Mouse (Mus musculus): Measurements from ENCODE around the gene Tenm2.

The Tenm2 gene

GRCm38 (mm10) chr11:36902302-36902701 lies 333.5 kb downstream of the Tenm2 start:
- no peak for DNase-seq (ENCODE audit: low spot score)

GRCm38 (mm10) chr11:36893061-36893460 lies 342.7 kb downstream of the Tenm2 start:
- no peak for DNase-seq (ENCODE audit: low spot score)

- DNase-seq (ENCODE audit: low spot score) = no peak
Observed at GRCm38 (mm10) chr11:36891106-36891505, 344.7 kb downstream of the Tenm2 start.

DNA sequence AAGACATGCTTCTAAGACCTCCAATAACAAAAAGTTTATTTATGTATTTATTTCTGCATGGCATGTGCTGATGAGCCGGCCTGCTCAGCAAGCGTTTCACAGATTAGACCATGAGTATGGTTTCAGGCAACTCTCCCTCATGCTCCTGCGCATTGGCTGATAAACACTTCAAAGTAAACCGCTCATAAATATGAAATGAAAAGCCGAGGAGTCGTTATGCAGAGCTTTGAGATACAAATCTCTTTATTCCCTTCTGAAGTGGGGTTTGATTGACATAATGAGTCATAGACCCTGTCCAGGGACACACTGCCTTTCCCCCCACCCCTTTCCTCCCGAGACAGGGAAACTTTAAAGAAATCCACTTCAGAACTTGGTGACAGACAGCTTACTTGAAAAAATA lies 348.3 kb downstream of the Tenm2 start:
- DNase-seq (ENCODE audit: low spot score) = no peak

GRCm38 (mm10) chr11:36886147-36886546 lies 349.6 kb downstream of the Tenm2 start:
- no peak for DNase-seq (ENCODE audit: low spot score)

DNA sequence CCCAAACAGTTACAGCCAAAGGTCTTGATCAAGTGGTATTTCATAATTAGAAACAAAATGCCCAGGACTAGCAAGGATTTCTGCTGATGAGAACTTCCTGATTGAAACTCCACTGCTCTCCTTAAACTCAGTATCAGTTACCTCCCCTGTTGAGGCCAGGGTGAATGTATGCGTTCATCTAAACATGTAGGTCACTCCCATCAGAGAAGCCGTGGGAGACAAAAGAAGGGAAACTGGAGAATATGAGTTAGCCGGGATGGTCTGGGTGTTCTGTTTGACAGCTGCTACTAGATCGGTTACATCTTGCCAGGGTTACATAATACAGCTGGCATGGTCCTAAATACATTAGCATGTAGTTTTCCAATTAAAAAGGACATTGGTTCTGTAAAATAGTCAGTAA lies 362.8 kb downstream of the Tenm2 start:
- DNase-seq (ENCODE audit: low spot score) = no peak

- no peak for DNase-seq (ENCODE audit: low spot score)
Observed at GRCm38 (mm10) chr11:36870548-36870947, 365.2 kb downstream of the Tenm2 start.

GRCm38 (mm10) chr11:36851690-36852089 lies 384.1 kb downstream of the Tenm2 start:
- no peak for DNase-seq (ENCODE audit: low spot score)

DNA sequence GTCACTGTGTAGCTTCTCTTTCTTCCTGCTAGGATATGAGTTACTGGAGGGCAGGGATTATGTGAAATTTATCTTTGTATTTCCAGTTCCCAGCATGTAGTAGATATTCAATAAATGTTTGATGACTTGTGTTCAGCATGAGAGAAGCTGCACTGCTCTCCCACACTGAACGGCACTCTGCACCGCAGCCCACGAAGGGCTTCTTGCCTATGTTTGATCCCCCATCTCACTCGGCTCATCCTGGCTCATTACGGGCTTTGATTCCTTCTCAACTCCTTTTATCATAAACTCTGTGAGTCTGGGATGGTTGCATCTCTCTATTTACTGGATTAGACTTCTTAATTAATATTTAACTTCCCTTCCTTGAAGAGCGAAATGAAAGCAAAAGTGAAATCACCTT lies 388.3 kb downstream of the Tenm2 start:
- no peak for DNase-seq (ENCODE audit: low spot score)

GRCm38 (mm10) chr11:36832855-36833254 lies 402.9 kb downstream of the Tenm2 start:
- DNase-seq (ENCODE audit: low spot score) = no peak

DNA sequence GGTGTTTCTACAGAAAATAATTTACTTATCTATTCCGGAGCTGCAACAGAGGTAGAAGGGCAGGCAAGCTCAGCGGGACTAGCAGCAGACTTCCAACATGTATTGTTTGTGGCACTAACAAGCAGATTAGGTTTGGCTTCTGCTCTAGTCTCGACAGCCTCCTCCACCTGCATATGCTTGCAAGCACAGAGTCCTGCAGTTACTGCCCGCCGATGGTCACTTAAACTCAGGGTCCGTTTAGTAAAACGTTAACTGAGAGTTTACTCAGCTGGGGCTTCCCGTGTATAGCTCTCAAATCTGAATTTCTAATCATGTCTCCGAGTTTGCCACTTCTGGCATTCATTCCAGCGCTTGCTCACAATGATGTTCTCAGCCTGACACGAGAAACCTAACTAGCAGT lies 404.3 kb downstream of the Tenm2 start:
- DNase-seq (ENCODE audit: low spot score) = no peak

GRCm38 (mm10) chr11:36824666-36825065 lies 411.1 kb downstream of the Tenm2 start:
- DNase-seq (ENCODE audit: low spot score) = no peak

- no peak for DNase-seq (ENCODE audit: low spot score)
Observed at GRCm38 (mm10) chr11:36804615-36805014, 431.1 kb downstream of the Tenm2 start.

DNA sequence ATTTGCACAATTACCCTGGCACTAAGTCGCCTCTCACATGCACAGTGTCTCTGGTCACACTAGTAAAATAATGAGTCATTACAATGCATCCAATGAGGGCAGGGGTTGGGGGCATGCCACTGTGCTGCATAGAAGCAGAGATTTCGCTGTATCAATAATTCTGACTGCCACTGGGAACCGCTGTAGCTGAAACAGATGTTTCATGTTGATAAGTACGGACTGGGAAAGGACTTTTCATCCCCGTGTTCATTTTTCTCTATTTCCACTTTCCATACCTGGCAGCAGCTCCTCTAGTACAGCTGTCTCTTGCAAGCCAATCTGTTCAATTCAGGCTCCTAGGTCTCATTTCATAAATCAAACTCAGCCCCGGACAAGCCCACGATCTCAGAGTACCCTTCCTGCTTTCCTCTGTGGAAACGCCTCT lies 433.5 kb downstream of the Tenm2 start:
- DNase-seq (ENCODE audit: low spot score) = no peak

- no peak for DNase-seq (ENCODE audit: low spot score)
Observed at GRCm38 (mm10) chr11:36801683-36802082, 434.1 kb downstream of the Tenm2 start.

DNA sequence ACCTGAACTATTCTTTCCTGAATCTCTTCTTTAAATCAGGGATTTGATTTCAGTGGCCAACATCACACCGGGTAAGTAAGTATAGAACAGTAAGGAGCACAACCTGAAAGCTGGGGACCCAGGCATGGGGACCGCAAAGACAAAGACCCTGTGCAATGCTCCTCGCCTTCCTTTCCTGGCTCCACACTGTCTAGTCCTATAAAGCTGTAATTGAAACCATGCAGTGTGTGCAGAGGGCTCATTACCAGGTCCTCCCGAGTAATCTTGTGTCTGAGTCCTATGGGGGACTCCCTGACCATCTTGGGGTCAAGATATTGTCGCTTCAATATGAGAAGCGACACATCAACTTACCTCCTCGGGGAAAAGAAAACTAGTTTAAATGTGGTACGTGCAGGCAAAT lies 436.4 kb downstream of the Tenm2 start:
- DNase-seq (ENCODE audit: low spot score) = no peak

- no peak for DNase-seq (ENCODE audit: low spot score)
Observed at GRCm38 (mm10) chr11:36758009-36758408, 477.8 kb downstream of the Tenm2 start.

DNA sequence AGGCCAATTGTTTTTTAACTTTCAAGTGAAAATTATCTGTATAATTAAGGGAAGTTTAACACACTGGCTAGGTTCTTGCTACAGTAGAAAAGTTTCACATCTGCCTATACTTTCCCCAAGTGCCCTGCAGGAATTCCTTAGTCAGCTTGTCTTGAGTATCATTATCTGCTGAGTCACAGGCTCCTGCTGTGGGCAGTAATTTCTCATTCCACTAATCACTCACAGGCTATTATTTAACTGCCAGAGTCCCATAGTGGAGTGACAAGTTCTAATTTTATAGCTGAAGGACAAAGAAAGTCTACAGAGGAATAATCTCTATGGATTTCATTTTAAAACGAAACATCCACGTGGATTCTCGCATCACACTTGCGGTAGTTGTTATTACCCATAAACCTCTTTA lies 489.5 kb downstream of the Tenm2 start:
- DNase-seq (ENCODE audit: low spot score) = no peak

DNA sequence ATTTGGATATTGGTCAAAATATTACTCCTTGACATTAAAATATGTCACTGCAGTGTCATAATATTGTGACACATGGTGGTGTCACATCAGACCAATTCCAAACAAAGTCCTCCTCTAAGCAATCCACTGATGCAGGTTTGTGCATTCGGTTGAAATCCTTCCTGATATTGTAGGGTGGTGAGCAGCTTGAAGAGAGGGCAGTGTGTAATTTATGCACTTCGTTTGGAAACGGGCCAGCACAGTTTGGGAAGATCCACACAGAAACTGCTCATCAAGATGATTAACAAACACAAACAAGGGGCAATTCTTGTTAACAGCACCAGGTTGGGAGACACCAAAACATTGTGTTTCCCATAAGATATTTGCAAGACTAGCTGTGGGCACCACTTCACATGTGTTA lies 508.0 kb downstream of the Tenm2 start:
- DNase-seq (ENCODE audit: low spot score) = no peak

DNA sequence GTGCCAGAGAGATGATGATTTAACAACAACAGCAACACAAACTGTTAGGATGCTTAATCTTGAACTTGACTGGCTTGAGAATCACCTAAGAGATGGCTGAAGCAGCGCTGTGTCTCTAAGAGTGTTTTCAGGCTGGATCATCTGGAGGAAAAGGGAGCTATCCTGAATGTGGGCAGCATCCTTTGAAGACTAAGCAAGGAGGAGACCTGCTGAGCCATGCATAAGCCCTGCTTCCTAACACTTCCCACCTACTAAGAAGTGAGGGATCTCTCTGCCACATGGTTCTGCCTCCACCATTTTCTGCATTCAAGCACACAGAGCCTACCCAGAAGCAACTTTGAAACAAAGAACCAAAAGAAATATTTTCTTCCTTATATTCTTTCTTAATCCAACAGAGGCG lies 532.9 kb downstream of the Tenm2 start:
- no peak for DNase-seq (ENCODE audit: low spot score)

DNA sequence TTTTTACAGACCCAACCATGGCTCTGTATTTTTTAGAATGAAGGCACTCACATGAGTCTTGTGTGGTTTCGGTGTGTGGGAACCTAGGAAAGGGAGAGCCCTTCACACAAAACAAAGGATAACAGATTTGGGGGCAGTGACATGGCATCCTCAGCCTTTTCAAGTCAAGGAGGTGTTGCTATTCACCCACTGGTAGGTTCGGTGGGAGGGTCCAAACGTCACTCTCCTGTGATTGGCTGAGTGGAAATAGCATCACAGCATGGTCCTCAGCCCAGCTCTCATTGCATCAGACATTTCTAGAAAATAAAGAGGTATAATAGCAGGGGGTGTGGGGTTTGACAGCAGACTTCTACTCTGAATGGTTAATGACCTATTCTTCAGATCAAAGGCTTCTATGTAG lies 534.8 kb downstream of the Tenm2 start:
- DNase-seq (ENCODE audit: low spot score) = no peak

DNA sequence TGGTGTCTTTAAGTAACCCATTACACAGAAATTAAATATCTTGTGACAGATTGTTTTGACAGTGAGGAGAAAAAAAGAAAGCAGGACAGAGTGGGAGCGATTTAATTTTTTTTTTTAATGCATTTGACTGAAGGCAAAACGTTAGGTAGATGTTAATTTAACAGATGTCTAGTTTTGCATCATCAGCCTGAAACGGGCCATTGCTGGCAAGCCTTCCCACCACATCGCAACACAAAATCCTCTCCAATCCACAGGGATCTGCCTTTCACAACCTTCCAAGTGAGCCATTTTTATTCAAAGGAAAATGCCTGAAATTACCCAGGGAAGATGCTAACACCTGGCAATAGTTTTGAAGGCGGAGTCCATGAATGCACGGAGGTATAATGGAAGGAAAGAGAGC lies 535.6 kb downstream of the Tenm2 start:
- no peak for DNase-seq (ENCODE audit: low spot score)

DNA sequence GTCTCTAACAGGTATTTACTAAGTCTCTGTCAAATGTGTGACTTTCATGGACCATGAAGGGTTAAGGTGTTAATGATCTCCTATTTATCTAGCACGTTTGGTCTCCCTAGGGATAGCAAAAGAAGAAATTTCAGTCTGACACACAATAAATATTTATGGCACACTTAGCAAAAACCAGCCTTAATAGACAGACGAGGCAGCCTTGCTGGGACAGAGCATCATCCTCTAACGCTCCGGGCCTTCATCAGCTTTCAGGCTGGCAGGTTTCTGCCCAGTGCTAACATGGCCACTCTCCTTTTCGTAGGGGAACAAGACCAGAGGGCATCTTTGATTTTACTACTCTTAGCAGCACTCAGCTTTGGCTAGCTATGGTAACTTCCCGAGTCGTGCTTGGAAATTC lies 537.5 kb downstream of the Tenm2 start:
- no peak for DNase-seq (ENCODE audit: low spot score)

- DNase-seq (ENCODE audit: low spot score) = no peak
Observed at GRCm38 (mm10) chr11:36697816-36698215, 537.9 kb downstream of the Tenm2 start.

GRCm38 (mm10) chr11:36697021-36697639 lies 538.6 kb downstream of the Tenm2 start:
- no peak for DNase-seq (ENCODE audit: low spot score)
